Mouse (Mus musculus): ENCODE measurements around the gene Nup62. TPM values are rescaled to one million over a fixed set of nuclear protein-coding genes. Genes with fewer than 3 reads are reported as not detected.
A peak's percentile ranks its signal among the peaks of the same experiment; 100 is the strongest.

The Nup62 gene
- total RNA-seq, 2 experiments from 2014 or later = 19.6 to 20.0 TPM

GRCm38 (mm10) chr7:44845006-44845405, 29.1 kb downstream of the Nup62 start:
- DNase-seq = no peak
- intact Hi-C loops (cut with DNase I) = no loop called here

- intact Hi-C loops (cut with DNase I) = no loop called here
- DNase-seq = no peak
These were observed 30.9 kb downstream of the Nup62 start for GRCm38 (mm10) chr7:44846804-44847203.

GRCm38 (mm10) chr7:44847772-44848171, 31.9 kb downstream of the Nup62 start:
- DNase-seq = no peak
- intact Hi-C loops (cut with DNase I) = no loop called here

GRCm38 (mm10) chr7:44848561-44849415, 32.9 kb downstream of the Nup62 start, which contains the start of the genes Akt1s1 and Tbc1d17:
Akt1s1 (plus strand) TSS chr7:44848991.
Tbc1d17 (minus strand) TSS chr7:44849079.
- intact Hi-C loops (cut with DNase I) = no loop called here
- peak; percentile 99 for DNase-seq

- peak; percentile 88 to 89 for DNase-seq
- intact Hi-C loops (cut with DNase I) = no loop called here
These were observed 33.7 kb downstream of the Nup62 start for GRCm38 (mm10) chr7:44849416-44850111.

- peak in 1 of 2 experiments; percentile 66 for DNase-seq
- intact Hi-C loops (cut with DNase I) = no loop called here
These were observed 34.3 kb downstream of the Nup62 start for GRCm38 (mm10) chr7:44850146-44850545.

GRCm38 (mm10) chr7:44850789-44851624, 35.1 kb downstream of the Nup62 start:
- DNase-seq = no peak
- intact Hi-C loops (cut with DNase I) = no loop called here

- intact Hi-C loops (cut with DNase I) = no loop called here
- DNase-seq = no peak
These were observed 35.8 kb downstream of the Nup62 start for GRCm38 (mm10) chr7:44851625-44852234.

- intact Hi-C loops (cut with DNase I) = no loop called here
- no peak for DNase-seq
These were observed 36.6 kb downstream of the Nup62 start for GRCm38 (mm10) chr7:44852259-44853027.

GRCm38 (mm10) chr7:44853065-44853464, 37.2 kb downstream of the Nup62 start:
- intact Hi-C loops (cut with DNase I) = no loop called here

GRCm38 (mm10) chr7:44853596-44854355, 37.9 kb downstream of the Nup62 start:
- DNase-seq = no peak

More at GRCm38 (mm10) chr7:44853065-44853464, 37.2 kb downstream of the Nup62 start:
- DNase-seq = no peak

GRCm38 (mm10) chr7:44854356-44855031, 38.6 kb downstream of the Nup62 start:
- intact Hi-C loops (cut with DNase I) = no loop called here
- DNase-seq = peak; percentile 81 to 86

More at GRCm38 (mm10) chr7:44853596-44854355, 37.9 kb downstream of the Nup62 start:
- intact Hi-C loops (cut with DNase I) = no loop called here

GRCm38 (mm10) chr7:44855036-44855435, 39.1 kb downstream of the Nup62 start:
- no peak for DNase-seq
- intact Hi-C loops (cut with DNase I) = no loop called here

GRCm38 (mm10) chr7:44856265-44856916, 40.5 kb downstream of the Nup62 start:
- intact Hi-C loops (cut with DNase I) = no loop called here
- no peak for DNase-seq

- intact Hi-C loops (cut with DNase I) = no loop called here
- DNase-seq = peak; percentile 71 to 85
These were observed 41.2 kb downstream of the Nup62 start, which contains the start of gene Pnkp for GRCm38 (mm10) chr7:44857042-44857552. Pnkp (plus strand) TSS chr7:44857139.

GRCm38 (mm10) chr7:44857905-44858304, 42.0 kb downstream of the Nup62 start:
- intact Hi-C loops (cut with DNase I) = no loop called here

GRCm38 (mm10) chr7:44859896-44860295, 44.0 kb downstream of the Nup62 start:
- DNase-seq = no peak
- intact Hi-C loops (cut with DNase I) = no loop called here

More at GRCm38 (mm10) chr7:44857905-44858304, 42.0 kb downstream of the Nup62 start:
- no peak for DNase-seq
